Mouse (Mus musculus) brain, embryonic 14.5 days (tissue): ENCODE measurements around the gene Olfr624.

ENCODE experiments used
- CTCF ChIP-seq: fragments of 200-500 bp; IDR thresholded peaks from 2 replicates; pipeline ENCODE4 v1.5.1; 2012; ENCODE audit warnings: inconsistent platforms, mild to moderate bottlenecking, moderate library complexity, borderline replicate concordance; ENCODE audit not compliant: insufficient read depth, insufficient read length; ENCODE audit errors: extremely low read depth
- POLR2A ChIP-seq: fragments of 200-500 bp; IDR thresholded peaks from 2 replicates; pipeline ENCODE4 v1.6.1; 2012; ENCODE audit warnings: mild to moderate bottlenecking, inconsistent platforms, borderline replicate concordance; ENCODE audit not compliant: poor library complexity, insufficient read depth, insufficient read length, severe bottlenecking; ENCODE audit errors: extremely low read depth

DNA sequence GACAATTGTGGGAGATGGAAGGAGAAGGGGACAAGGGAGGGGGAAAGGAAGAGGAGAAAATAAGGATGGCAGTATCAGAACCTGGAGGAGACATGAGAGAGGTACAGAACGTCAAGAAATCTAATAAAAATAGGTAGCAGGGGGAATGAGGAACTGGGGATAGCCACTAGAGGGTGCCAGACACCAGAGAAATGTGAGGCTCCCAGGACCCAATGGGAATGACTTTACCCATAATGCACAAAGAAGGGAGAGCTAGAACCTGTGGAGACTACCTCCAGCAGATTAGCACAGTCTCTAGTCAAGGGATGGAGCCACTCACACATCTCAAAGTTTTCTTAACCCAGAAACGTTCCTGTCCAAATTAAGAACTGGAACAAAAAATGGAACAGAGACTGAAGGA lies 41.0 kb upstream of the Olfr624 start:
- TF ChIP-seq CTCF (no peak), POLR2A (no peak)
